Mouse (Mus musculus): ENCODE measurements at regions not wholly inside any gene's neighbourhood (a gene's known extent, or its start where the extent isn't known, plus 50 kb on each side); places are given as distances from the start of the nearest gene placed in this dataset.

- TF ChIP-seq CTCF (IDR thresholded peaks at IDR 0.05; ENCODE audit: extremely low read depth, insufficient read length, insufficient replicate concordance, low read depth, low read length) = no peak
- no peak for TF ChIP-seq POLR2A (IDR thresholded peaks at IDR 0.05; ENCODE audit: low read depth, low read length)
These were observed 143.4 kb upstream of the Chl1 start for GRCm38 (mm10) chr6:103366782-103367491.
